Mouse (Mus musculus): Measurements from ENCODE around the gene Sf3b4. TPM values are rescaled to one million over a fixed set of nuclear protein-coding genes. Genes with fewer than 3 reads are reported as not detected.

The Sf3b4 gene
- polyA plus RNA-seq, 1 experiment from 2014 or later = 70.1 TPM

DNA sequence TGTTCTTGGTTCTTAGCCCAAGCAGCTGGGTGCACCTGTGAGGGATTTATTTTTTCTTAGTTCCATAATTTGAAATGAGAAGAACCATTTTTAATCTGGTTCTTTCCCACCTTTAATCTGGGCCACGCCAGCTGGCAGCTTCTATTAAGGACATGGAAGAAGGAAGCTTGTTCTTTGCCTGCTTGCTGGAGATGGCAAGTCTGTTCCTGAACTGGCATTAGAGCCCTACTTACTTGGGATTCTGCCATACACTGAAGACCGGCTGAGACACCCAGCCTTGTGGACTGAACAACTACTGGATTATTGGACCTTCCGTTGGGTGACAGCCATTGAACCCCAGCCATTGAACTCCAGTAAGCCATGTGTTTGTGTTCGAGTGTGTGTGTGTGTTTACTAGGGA is 50.6 kb downstream of the Sf3b4 start:
- no peak overlapping the region for H3K4me3 ChIP-seq (ENCODE audit: low read depth, low read length)
- no peak overlapping the region for H3K9ac ChIP-seq (ENCODE audit: low read length)
- H3K9me3 ChIP-seq (ENCODE audit: control insufficient read depth, low read length) = no peaks in the 10 kb centered on the region
- H3K4me1 ChIP-seq (replicated peaks; ENCODE audit: control insufficient read depth, insufficient read depth) = 0 out of 2 replicates have a peak, but pooled peaks cover 5% of the 10 kb centered on the region
- ATAC-seq (ENCODE audit: low FRiP score, low TSS enrichment) (no peak), DNase-seq (ENCODE audit: low spot score) (no peak)
- H3K27me3 ChIP-seq (ENCODE audit: control insufficient read depth, insufficient read depth, low read length) = no peaks in the 10 kb centered on the region
- H3K4me2 ChIP-seq (replicated peaks; ENCODE audit: low read depth) = peak overlapping the region; percentile 8; the same call in 1 of the 2 replicates
- H3K36me3 ChIP-seq (ENCODE audit: control insufficient read depth, insufficient read depth, low read length) = no peaks in the 10 kb centered on the region
- H3K27ac ChIP-seq (replicated peaks) = no peak overlapping the region
- WGBS = 75% methylated on average over 4 of the region's 4 CpGs
- TF ChIP-seq EP300 (optimal IDR thresholded peaks at IDR 0.05) (no peak), CTCF (IDR thresholded peaks at IDR 0.05; ENCODE audit: low read depth) (no peak)

DNA sequence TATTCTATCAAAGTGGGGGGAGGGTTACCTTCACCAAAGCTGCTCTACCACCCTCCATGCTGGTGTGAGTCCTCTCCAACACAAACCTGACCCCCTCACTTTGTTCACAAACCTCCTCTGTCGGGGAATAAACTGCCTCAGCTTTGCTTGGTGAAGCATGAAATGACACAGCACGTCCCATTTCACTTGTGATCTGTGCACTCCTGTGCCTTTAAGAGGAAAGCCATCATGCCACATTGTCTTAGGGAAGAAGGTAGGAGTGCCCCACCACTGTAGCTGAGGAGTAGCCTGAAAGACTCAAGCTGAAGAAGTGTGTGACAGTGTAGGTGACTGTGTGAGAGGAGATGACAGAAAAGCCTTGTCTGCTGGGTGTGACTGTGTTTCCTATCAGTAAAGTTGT is 53.3 kb downstream of the Sf3b4 start:
- 31% methylated on average over 2 of the region's 2 CpGs for WGBS
- TF ChIP-seq EP300 (optimal IDR thresholded peaks at IDR 0.05) (no peak), CTCF (IDR thresholded peaks at IDR 0.05; ENCODE audit: low read depth) (no peak)
- DNase-seq (ENCODE audit: low spot score) (no peak), ATAC-seq (ENCODE audit: low FRiP score, low TSS enrichment) (no peak)
- Histone ChIP-seq H3K4me2 (replicated peaks; ENCODE audit: low read depth) (no peak overlapping the region), H3K4me1 (replicated peaks; ENCODE audit: control insufficient read depth, insufficient read depth) (0 out of 2 replicates have a peak, but pooled peaks cover 5% of the 10 kb centered on the region), H3K27ac (replicated peaks) (no peak overlapping the region), H3K9ac (ENCODE audit: low read length) (no peak overlapping the region), H3K9me3 (ENCODE audit: control insufficient read depth, low read length) (no peaks in the 10 kb centered on the region), H3K36me3 (ENCODE audit: control insufficient read depth, insufficient read depth, low read length) (no peaks in the 10 kb centered on the region), H3K27me3 (ENCODE audit: control insufficient read depth, insufficient read depth, low read length) (no peaks in the 10 kb centered on the region), H3K4me3 (ENCODE audit: low read depth, low read length) (no peak overlapping the region)

Small RNA genes lying within 50 kb of the gene (microRNA-seq; reads per million reads assigned to microRNA genes)
- gene Gm44492 = not detected

Other genes with a start within 250 kb of the Sf3b4 start
- 60.4 and 67.2 TPM in 2 replicates for gene Anp32e, start 243.1 kb upstream of the Sf3b4 start, polyA plus RNA-seq (2015; fragmentation: Nextera tagmentation; extraction: Ambion mirVana)
- gene Plekho1, start 176.3 kb upstream of the Sf3b4 start, polyA plus RNA-seq (2015; fragmentation: Nextera tagmentation; extraction: Ambion mirVana) = 26.1 and 30.6 TPM in 2 replicates
- 28.0 and 32.1 TPM in 2 replicates for gene Vps45, start 113.9 kb upstream of the Sf3b4 start, polyA plus RNA-seq (2015; fragmentation: Nextera tagmentation; extraction: Ambion mirVana)
- 12.3 and 14.5 TPM in 2 replicates for gene Otud7b, start 67.8 kb upstream of the Sf3b4 start, polyA plus RNA-seq (2015; fragmentation: Nextera tagmentation; extraction: Ambion mirVana)
- 8.2 and 10.2 TPM in 2 replicates for gene Mtmr11, start 10.3 kb upstream of the Sf3b4 start, polyA plus RNA-seq (2015; fragmentation: Nextera tagmentation; extraction: Ambion mirVana)
- 2.9 and 4.2 TPM in 2 replicates for gene Sv2a, start 8.8 kb downstream of the Sf3b4 start, polyA plus RNA-seq (2015; fragmentation: Nextera tagmentation; extraction: Ambion mirVana)
- gene Bola1, start 47.4 kb downstream of the Sf3b4 start, polyA plus RNA-seq (2015; fragmentation: Nextera tagmentation; extraction: Ambion mirVana) = 53.6 and 55.1 TPM in 2 replicates
- gene Hist2h2ab, start 47.5 kb downstream of the Sf3b4 start, polyA plus RNA-seq (2015; fragmentation: Nextera tagmentation; extraction: Ambion mirVana) = 0.68 TPM in 1 of 2 replicates, not detected in the other
- 3.1 and 6.2 TPM in 2 replicates for gene Hist2h2ac, start 48.5 kb downstream of the Sf3b4 start, polyA plus RNA-seq (2015; fragmentation: Nextera tagmentation; extraction: Ambion mirVana)
- 3.2 and 3.4 TPM in 2 replicates for gene Hist2h2be, start 48.8 kb downstream of the Sf3b4 start, polyA plus RNA-seq (2015; fragmentation: Nextera tagmentation; extraction: Ambion mirVana)
- 1.2 and 2.8 TPM in 2 replicates for gene Hist2h3c2, start 66.8 kb downstream of the Sf3b4 start, polyA plus RNA-seq (2015; fragmentation: Nextera tagmentation; extraction: Ambion mirVana)
- gene Hist2h2aa2, start 67.9 kb downstream of the Sf3b4 start, polyA plus RNA-seq (2015; fragmentation: Nextera tagmentation; extraction: Ambion mirVana) = 218 and 246 TPM in 2 replicates
- gene Hist2h2aa1, start 73.2 kb downstream of the Sf3b4 start, polyA plus RNA-seq (2015; fragmentation: Nextera tagmentation; extraction: Ambion mirVana) = 81.4 and 98.7 TPM in 2 replicates
- gene Hist2h3c1, start 74.4 kb downstream of the Sf3b4 start, polyA plus RNA-seq (2015; fragmentation: Nextera tagmentation; extraction: Ambion mirVana) = 0.44 and 1.2 TPM in 2 replicates
- gene Hist2h4, start 91.0 kb downstream of the Sf3b4 start, polyA plus RNA-seq (2015; fragmentation: Nextera tagmentation; extraction: Ambion mirVana) = 5.4 and 9.8 TPM in 2 replicates
- gene Hist2h3b, start 96.3 kb downstream of the Sf3b4 start, polyA plus RNA-seq (2015; fragmentation: Nextera tagmentation; extraction: Ambion mirVana) = 16.4 and 34.4 TPM in 2 replicates
- 3.8 and 5.5 TPM in 2 replicates for gene Hist2h2bb, start 97.4 kb downstream of the Sf3b4 start, polyA plus RNA-seq (2015; fragmentation: Nextera tagmentation; extraction: Ambion mirVana)
- gene Fcgr1, start 121.6 kb downstream of the Sf3b4 start, polyA plus RNA-seq (2015; fragmentation: Nextera tagmentation; extraction: Ambion mirVana) = 2.5 and 3.8 TPM in 2 replicates

All from stomach, postnatal 0 days (tissue).